Mouse (Mus musculus): ENCODE measurements around the gene 1810043G02Rik.
"Not testable (repeated sequence)": the region's sequence is repeated elsewhere in the genome, so short reads cannot be mapped to it uniquely, and the experiment has no call there.

Gene 1810043G02Rik

DNA sequence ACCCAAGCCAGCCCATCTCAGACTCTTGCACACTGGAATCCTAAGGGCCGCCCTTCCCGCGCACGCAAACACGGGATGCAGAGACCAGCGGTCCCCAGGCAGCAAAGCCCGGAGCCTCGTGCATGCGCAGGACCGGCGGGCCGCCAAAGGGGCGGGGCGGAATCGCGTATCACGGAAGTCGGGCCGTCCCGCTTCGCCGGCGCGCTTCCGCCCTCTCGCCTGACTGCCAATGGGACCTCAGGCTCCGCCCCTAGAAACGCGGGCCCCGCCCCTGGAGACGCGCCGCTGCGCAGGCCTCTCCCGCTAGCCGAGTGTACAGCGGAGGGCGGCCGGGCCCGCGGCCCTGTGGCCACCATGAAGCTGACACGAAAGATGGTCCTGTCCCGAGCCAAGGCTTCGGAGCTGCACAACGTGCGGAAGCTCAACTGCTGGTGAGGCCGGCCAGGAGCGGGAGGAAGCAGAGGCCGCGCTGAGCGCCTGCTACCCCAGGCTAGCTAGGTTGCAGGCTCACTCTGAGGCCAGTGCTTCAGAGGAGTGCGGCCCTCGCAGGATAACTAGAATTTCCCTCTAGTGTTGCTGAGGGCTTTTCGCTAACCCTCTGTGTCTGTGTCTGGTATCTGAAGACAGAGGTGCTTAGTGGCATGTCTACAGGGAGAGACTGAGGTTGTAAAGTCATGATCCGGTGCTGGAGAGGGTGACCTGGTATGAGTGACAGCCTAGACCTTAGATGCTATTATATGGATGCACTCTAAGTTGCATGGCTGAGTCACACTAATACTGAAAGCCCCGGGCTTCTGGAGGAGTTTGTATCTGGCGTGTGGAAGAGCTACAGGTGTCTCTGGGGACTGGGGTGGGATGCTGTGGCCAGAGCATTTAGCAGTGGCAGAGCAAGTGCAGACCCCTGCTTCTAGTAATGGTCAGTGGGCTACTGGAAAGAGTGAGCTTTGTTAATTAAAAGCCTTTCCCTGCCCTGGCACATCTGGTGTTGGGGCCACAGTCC, at the start of gene 1810043G02Rik:
Gene 1810043G02Rik (plus strand): TSS at position 174 of the 1,000 bp plus-strand sequence.
- peak; percentile 100 for DNase-seq (ENCODE audit: low spot score in 2 of 2)

DNA sequence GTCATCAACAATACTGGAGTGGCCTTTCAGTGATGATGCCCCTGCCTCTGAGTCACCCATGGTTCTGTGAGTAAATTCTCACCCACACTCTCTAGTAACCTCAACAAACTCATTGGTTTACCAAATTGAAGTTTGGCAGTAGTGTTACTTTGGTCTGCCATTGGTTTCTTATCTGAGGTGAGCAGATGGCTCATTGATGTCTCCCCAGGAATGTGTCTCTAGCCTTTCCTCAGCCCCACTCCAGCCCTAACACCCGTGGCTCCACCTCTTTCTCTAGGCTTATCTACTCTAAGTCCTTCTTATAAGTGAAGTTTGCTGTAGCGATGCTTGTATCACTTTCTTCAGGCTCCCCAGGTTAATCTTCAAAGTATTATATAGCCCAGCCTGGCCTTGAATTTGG, 38.6 kb upstream of the 1810043G02Rik start:
- DNase-seq (ENCODE audit: low spot score in 2 of 2), result no peak

GRCm38 (mm10) chr10:77950468-77950867, 27.9 kb upstream of the 1810043G02Rik start:
- DNase-seq (ENCODE audit: low spot score in 2 of 2), result not testable (repeated sequence)

- no peak for DNase-seq (ENCODE audit: low spot score in 2 of 2)
Measured at GRCm38 (mm10) chr10:77962725-77963124, 15.6 kb upstream of the 1810043G02Rik start.

DNA sequence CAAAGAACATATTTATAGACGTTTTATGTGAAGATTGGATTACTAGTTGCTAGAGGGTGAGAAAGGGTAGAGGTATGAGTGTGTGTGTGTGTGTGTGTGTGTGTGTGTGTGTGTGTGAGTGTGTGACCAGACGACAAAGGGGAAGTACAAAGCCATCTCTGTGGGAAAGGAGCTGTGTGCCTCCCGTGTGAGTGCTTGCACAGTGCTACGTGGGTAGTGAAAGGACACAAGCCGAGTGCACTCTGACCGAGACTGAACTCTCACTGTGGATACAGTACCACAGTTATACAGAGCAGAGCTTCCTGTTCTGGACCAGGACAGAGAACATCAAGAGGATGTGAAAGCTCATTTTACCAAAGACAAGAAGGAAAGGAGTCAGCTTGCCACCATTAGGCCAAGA, 14.4 kb upstream of the 1810043G02Rik start:
- DNase-seq (ENCODE audit: low spot score in 2 of 2), result no peak

DNA sequence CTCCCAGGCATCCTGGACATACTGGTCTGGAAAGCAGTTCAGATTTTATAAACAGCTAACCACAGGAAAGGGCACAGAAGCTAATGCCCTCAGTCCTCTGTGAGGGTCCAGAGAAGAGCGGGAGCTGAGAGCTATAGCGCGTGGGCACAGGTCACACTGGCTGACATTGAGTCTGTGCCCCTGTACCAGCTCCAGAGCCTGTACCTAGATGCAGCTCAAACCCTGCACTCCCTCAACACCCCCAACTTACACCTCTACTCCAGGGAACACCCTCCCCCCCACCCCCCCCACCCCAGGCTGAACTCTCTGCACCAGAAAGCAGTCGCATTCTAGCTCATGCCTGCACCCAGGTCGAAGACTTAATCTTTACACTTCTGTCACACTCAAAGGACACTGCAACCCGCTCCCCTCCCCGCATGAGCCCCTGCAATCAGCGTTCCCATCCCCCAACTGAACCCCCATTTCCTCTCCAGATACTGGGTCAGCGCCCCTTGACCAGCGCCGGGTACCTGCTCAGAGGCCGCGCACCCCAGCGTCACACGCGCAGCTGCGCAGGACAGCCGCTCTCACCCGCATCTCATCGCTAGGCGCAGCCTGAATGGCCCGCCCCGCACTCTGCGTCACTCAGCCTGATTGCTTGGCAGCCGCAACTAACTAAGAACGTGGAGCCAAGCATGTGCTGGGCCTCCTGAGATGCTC, 8.9 kb upstream of the 1810043G02Rik start:
- DNase-seq (ENCODE audit: low spot score in 2 of 2), result peak in 1 of 2 experiments; percentile 58

DNA sequence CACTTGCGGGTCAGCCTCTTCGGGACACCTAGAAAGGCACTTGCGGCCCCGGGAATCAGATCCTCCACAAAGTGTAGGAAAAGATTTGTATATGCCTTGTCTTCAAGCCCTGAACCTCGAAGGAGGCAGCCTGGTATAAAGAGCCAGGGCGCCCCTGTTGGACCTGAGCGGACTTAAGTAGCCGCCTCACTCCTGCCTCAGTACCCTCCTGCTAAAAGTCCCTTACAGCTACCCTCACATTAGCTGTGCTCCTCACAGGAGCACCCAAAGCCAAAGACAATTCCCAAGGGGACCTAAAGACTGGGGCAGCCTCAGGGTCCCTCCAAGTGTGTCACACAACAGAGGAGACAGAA, 8.4 kb upstream of the 1810043G02Rik start:
- DNase-seq (ENCODE audit: low spot score in 2 of 2), result no peak

DNA sequence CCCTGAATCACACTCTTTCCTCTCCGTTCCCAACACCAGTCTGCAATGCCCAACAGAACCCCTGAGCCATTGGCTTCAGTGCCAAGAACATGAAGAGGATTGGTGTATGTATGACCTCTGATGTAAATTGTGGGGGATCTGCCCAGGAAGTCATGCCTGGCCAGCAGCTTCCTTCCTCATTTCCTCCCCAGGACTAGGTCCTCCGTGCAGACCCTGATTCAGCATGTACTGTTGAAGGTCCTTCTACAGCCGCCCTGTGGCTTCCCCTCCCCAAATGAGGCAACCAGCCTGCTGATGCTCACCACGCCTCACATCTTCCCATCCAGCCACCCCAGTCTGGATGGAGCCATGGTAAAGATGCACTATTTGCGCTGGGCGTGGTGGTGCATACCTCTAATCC, 7.8 kb upstream of the 1810043G02Rik start, which contains the start of gene Trpm2:
Gene Trpm2 (minus strand): TSS at position 83 of the 400 bp plus-strand sequence.
- DNase-seq (ENCODE audit: low spot score in 2 of 2), result no peak

DNA sequence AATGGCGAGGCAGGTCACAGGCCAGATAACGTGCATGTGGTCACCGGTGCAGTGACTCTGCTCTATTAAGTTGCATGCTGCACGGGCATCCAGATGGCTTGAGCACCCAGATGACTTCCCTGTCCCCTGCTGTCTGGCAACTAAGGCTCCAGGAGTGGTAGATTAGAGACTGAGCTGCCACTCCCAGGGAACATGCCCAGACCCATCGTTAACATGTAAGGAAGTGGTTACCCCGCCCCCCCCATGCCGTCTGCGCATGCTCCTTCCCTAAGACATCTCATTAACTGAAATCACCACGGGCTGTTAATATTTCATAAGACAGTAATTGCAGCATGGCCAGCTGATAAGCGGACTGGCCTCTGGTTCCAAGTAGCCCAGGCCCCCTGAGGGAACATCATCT, 7.1 kb upstream of the 1810043G02Rik start:
- DNase-seq (ENCODE audit: low spot score in 2 of 2), result peak in 1 of 2 experiments; percentile 59

GRCm38 (mm10) chr10:77971709-77972553, 6.4 kb upstream of the 1810043G02Rik start:
- peak; percentile 23 to 61 for DNase-seq (ENCODE audit: low spot score in 2 of 2)

- DNase-seq (ENCODE audit: low spot score in 2 of 2), result no peak
Measured at GRCm38 (mm10) chr10:77974323-77974722, 4.0 kb upstream of the 1810043G02Rik start.

DNA sequence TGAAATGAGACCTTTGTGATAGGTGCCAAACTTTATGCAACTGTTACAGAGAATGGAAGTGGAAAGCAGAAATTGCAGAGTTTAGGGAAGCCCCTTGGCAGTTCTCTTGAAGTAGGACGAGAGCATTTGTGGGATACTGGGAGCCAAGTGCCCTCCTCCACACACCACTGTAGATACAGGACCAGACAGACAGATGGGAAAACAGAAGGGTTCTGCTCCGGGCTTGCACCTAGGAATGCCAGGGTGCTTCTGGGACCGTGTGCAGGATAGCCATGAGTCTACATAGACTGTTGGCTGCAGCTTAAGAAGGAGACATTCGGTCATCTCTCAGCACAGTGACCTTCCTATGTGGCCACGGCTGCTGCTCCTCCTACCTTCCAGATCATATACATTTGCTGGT, 3.5 kb upstream of the 1810043G02Rik start:
- DNase-seq (ENCODE audit: low spot score in 2 of 2), result no peak

DNA sequence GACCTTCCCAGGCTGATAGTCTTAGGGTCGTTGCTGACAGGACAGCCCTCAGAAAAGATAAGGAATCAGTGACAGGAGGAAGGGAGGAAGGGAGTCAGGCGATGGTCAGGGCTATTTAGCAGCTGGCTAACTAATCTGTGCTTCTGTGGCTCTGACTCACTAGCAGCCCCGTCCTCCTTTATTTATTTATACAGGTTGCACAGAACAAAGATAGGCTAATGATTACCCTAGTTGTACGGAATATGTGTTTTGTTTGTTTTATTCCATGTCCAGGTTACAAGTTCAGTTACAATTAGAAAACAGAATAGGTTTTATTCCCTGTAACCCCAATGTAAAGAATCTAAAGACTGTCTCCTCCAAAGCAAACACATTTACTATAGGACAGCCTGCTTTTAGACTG, 2.7 kb upstream of the 1810043G02Rik start:
- DNase-seq (ENCODE audit: low spot score in 2 of 2), result no peak

GRCm38 (mm10) chr10:77976458-77977150, 1.7 kb upstream of the 1810043G02Rik start:
- no peak for DNase-seq (ENCODE audit: low spot score in 2 of 2)

- peak; percentile 67 to 83 for DNase-seq (ENCODE audit: low spot score in 2 of 2)
Measured at GRCm38 (mm10) chr10:77984660-77985059, 6.3 kb downstream of the 1810043G02Rik start.

DNA sequence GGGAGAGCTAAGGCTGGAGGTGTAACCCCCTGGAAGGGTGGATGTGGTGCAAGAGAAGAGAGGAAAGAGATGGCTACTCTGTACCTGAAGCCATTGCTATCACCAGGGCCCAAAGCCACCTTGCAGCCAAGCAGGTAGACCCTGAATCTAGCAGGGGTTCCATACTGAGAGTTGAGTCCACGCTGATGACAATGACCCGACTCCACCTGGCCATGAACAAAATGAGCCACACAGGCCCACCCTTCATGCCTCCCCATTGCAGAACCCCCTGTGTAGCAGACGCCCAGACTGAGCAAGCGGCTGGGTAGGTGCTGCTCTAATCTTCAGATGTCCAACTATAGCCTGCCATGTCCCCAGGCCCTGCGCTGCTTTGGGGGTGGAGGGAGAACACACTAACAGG, 7.5 kb downstream of the 1810043G02Rik start:
- no peak for DNase-seq (ENCODE audit: low spot score in 2 of 2)

GRCm38 (mm10) chr10:77995639-77996038, 17.3 kb downstream of the 1810043G02Rik start:
- no peak for DNase-seq (ENCODE audit: low spot score in 2 of 2)

DNA sequence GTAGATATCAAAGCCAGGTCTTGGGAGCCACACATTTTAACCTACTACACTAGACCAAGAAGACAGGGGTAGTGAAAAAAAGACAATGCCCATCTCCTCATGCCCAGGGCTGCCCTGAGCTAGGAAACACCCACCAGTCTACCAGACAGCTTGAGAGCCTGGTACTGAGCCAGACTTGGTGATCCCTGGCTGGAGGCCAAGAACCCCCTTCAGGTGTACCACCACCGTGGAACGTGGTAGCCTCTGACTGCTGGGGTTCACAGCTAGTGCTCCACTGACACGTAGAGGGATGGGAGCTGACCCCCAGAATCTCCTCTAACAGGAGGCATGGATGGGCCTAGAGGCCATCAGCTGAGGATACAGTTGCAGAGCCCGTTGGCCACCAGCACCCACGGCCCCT, 21.9 kb downstream of the 1810043G02Rik start:
- no peak for DNase-seq (ENCODE audit: low spot score in 2 of 2)

- no peak for DNase-seq (ENCODE audit: low spot score in 2 of 2)
Measured at GRCm38 (mm10) chr10:78001796-78002195, 23.5 kb downstream of the 1810043G02Rik start.

GRCm38 (mm10) chr10:78002316-78002715, 24.0 kb downstream of the 1810043G02Rik start:
- no peak for DNase-seq (ENCODE audit: low spot score in 2 of 2)

DNA sequence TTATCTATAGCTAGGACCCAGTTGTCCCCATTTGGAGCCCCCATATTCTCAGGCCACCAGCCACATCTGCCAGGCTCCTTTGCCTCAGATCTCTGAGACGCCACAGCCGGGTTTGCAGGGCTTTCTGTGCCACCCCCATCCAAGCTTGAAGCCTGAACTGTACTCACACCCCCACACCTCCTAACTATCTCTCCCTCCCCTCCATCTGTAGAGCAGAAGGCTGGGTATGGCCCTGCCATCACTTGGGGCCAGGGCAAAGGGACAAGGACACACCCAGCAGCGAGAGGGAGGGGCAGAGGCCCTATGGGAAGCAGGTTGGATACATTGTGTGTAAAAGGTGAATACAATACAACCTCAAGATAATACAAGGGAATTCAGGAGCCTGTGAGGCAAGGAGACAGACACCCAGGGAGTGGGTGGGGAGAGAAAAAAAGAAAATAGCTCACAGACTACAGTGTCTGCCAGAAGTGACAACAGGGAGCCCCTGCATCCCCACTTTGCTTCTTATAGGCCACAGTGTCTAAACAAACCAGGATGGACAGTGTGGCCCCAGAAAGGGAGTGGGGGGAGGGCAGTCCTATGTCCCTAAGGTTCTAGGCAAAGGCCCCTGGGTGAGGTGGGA, 26.3 kb downstream of the 1810043G02Rik start:
- no peak for DNase-seq (ENCODE audit: low spot score in 2 of 2)
